Mouse (Mus musculus): ENCODE results near the gene Arhgef9. TPM values are rescaled to one million over a fixed set of nuclear protein-coding genes. Genes with fewer than 3 reads are reported as not detected.

The Arhgef9 gene
- total RNA-seq, 2 experiments from 2014 or later = 0.11 to 0.31 TPM

DNA sequence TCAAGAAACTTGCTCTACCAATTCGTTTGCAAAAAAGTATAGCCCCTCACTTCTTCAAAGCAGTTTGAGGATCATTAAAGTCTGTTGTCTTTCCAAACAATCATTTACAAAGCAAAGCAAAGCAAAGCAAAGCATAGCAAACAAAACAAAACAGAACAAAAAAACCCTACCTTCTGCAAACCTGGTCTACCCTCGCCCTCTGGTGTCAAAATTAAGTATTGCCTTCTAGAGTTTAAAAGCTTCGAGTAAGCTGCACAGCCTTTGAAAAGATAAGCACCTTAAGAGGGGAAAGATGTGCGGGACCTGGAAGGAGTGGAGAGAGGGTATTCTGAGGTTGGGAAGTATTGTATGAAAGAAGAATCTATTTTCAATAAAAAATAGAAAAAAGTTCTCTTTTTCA lies 184.6 kb downstream of the Arhgef9 start:
- no peak for ATAC-seq (ENCODE audit: poor library complexity, severe bottlenecking)

Other genes with a start within 250 kb of the Arhgef9 start
- gene Spin4, start 170.2 kb downstream of the Arhgef9 start, total RNA-seq (2015) = 0.07 and 0.52 TPM in 2 replicates
- gene Spin4, start 170.2 kb downstream of the Arhgef9 start, total RNA-seq (2017) = 0.20 and 0.62 TPM in 2 replicates
- gene Amer1, start 248.0 kb upstream of the Arhgef9 start, total RNA-seq (2015) = 2.4 and 2.9 TPM in 2 replicates
- 3.2 and 3.4 TPM in 2 replicates for gene Amer1, start 248.0 kb upstream of the Arhgef9 start, total RNA-seq (2017)

All from megakaryocyte, adult 5-6 weeks (primary cell).